Mouse (Mus musculus): ENCODE measurements at regions not wholly inside any gene's neighbourhood (a gene's known extent, or its start where the extent isn't known, plus 50 kb on each side); places are given as distances from the start of the nearest gene placed in this dataset.

GRCm38 (mm10) chr16:27878499-27878898 lies 489.8 kb downstream of the Ccdc50 start:
- no peak for DNase-seq (ENCODE audit: low read depth, low spot score)

GRCm38 (mm10) chr16:27878950-27879349 lies 490.3 kb downstream of the Ccdc50 start:
- DNase-seq (ENCODE audit: low read depth, low spot score) = no peak

GRCm38 (mm10) chr16:27884363-27884762 lies 495.7 kb downstream of the Ccdc50 start:
- no peak for DNase-seq (ENCODE audit: low read depth, low spot score)

- DNase-seq (ENCODE audit: low read depth, low spot score) = no peak
Measured at GRCm38 (mm10) chr16:27906036-27906435, 517.4 kb downstream of the Ccdc50 start.

- no peak for DNase-seq (ENCODE audit: low read depth, low spot score)
Measured at GRCm38 (mm10) chr16:27915422-27915821, 526.8 kb downstream of the Ccdc50 start.

GRCm38 (mm10) chr16:27925528-27926360 lies 537.1 kb downstream of the Ccdc50 start:
- DNase-seq (ENCODE audit: low read depth, low spot score) = no peak

GRCm38 (mm10) chr16:27926361-27926651 lies 537.6 kb downstream of the Ccdc50 start:
- DNase-seq (ENCODE audit: low read depth, low spot score) = no peak

- DNase-seq (ENCODE audit: low read depth, low spot score) = no peak
Measured at GRCm38 (mm10) chr16:27949291-27949690, 560.6 kb downstream of the Ccdc50 start.

- DNase-seq (ENCODE audit: low read depth, low spot score) = no peak
Measured at GRCm38 (mm10) chr16:27949811-27950210, 561.1 kb downstream of the Ccdc50 start.

GRCm38 (mm10) chr16:27962811-27963210 lies 574.1 kb downstream of the Ccdc50 start:
- DNase-seq (ENCODE audit: low read depth, low spot score) = no peak

GRCm38 (mm10) chr16:27978730-27979440 lies 590.2 kb downstream of the Ccdc50 start:
- no peak for DNase-seq (ENCODE audit: low read depth, low spot score)

- DNase-seq (ENCODE audit: low read depth, low spot score) = no peak
Measured at GRCm38 (mm10) chr16:28015276-28015897, 626.7 kb downstream of the Ccdc50 start.

GRCm38 (mm10) chr16:28018311-28018710 lies 629.6 kb downstream of the Ccdc50 start:
- DNase-seq (ENCODE audit: low read depth, low spot score) = no peak

GRCm38 (mm10) chr16:28038954-28039353 lies 650.3 kb downstream of the Ccdc50 start:
- DNase-seq (ENCODE audit: low read depth, low spot score) = no peak

GRCm38 (mm10) chr16:28043046-28043445 lies 654.4 kb downstream of the Ccdc50 start:
- peak; percentile 46 for DNase-seq (ENCODE audit: low read depth, low spot score)

GRCm38 (mm10) chr16:28064785-28065301 lies 676.2 kb downstream of the Ccdc50 start:
- no peak for DNase-seq (ENCODE audit: low read depth, low spot score)

- no peak for DNase-seq (ENCODE audit: low read depth, low spot score)
Measured at GRCm38 (mm10) chr16:28082891-28083649, 669.8 kb downstream of the Fgf12 start.

GRCm38 (mm10) chr16:28089489-28090134 lies 663.3 kb downstream of the Fgf12 start:
- no peak for DNase-seq (ENCODE audit: low read depth, low spot score)

GRCm38 (mm10) chr16:28104255-28105076 lies 648.4 kb downstream of the Fgf12 start:
- DNase-seq (ENCODE audit: low read depth, low spot score) = no peak

GRCm38 (mm10) chr16:28105085-28105484 lies 647.8 kb downstream of the Fgf12 start:
- DNase-seq (ENCODE audit: low read depth, low spot score) = no peak
